Mouse (Mus musculus) intestine, embryonic 14.5 days (tissue): Measurements from ENCODE around the gene Asphd2. TPM values are rescaled to one million over a fixed set of nuclear protein-coding genes. Genes with fewer than 3 reads are reported as not detected.

Experiments used
- ATAC-seq: fragments of 200-750 bp; cut with Nextera tagmentation; replicated peaks from 2 replicates; pipeline ENCODE4 v1.8.0; 2017; ENCODE audit warnings: low read depth, moderate number of reproducible peaks, moderate TSS enrichment, moderate library complexity; ENCODE audit not compliant: low FRiP score, low TSS enrichment
- DNase-seq: peaks from one replicate; pipeline ENCODE4 v3.0.0-alpha.2; 2018; ENCODE audit warnings: low spot score
- H3K27ac ChIP-seq: fragments of 300-500 bp; sonication (generic); 2 replicates; pipeline ENCODE4 v1.5.1; 2014; ENCODE audit warnings: low read depth, mild to moderate bottlenecking, control low read depth
- H3K27me3 ChIP-seq: fragments of 300-500 bp; sonication (generic); replicated peaks from 2 replicates; pipeline ENCODE4 v1.6.1; 2014; ENCODE audit warnings: low read length, control low read depth; ENCODE audit not compliant: control insufficient read depth, insufficient read depth
- H3K36me3 ChIP-seq: fragments of 300-500 bp; sonication (generic); 2 replicates; pipeline ENCODE4 v1.6.1; 2014; ENCODE audit warnings: low read length, control low read depth; ENCODE audit not compliant: control insufficient read depth, insufficient read depth
- H3K4me1 ChIP-seq: fragments of 300-500 bp; sonication (generic); replicated peaks from 2 replicates; pipeline ENCODE4 v1.6.1; 2014; ENCODE audit warnings: low read length, control low read depth, mixed read lengths; ENCODE audit not compliant: control insufficient read depth, insufficient read depth
- H3K4me2 ChIP-seq: fragments of 300-500 bp; sonication (generic); 2 replicates; pipeline ENCODE4 v1.6.1; 2014; ENCODE audit warnings: low read length
- H3K4me3 ChIP-seq: fragments of 300-500 bp; sonication (generic); 2 replicates; pipeline ENCODE4 v1.5.1; 2014; ENCODE audit warnings: low read depth, low read length, control low read depth, mixed read lengths
- H3K9ac ChIP-seq: fragments of 300-500 bp; sonication (generic); 2 replicates; pipeline ENCODE4 v1.6.1; 2014; ENCODE audit warnings: mild to moderate bottlenecking, low read length
- H3K9me3 ChIP-seq: fragments of 300-500 bp; sonication (generic); 2 replicates; pipeline ENCODE4 v1.6.1; 2016; ENCODE audit warnings: low read length, control low read depth; ENCODE audit not compliant: control insufficient read depth
- WGBS: fragments of 180-500 bp; shearing (Covaris S2); extraction: QIAGEN DNeasy Blood & Tissue Kit; methylation state at CpG from one replicate; pipeline ENCODE4 v1.1.7; 2014; 5-methylcytosine and 5-hydroxymethylcytosine counted together
- polyA plus RNA-seq: library from polyadenylated mRNA; unstranded; fragments of >200 nt; fragmentation: Nextera tagmentation; extraction: Ambion mirVana; gene quantifications from 2 replicates; pipeline ENCODE4 v1.2.1, GENCODE M21; 2014

Gene Asphd2
- polyA plus RNA-seq = 5.8 and 9.3 TPM in 2 replicates

- peak within 1 kb of the TSS; percentile 50 for H3K4me3 ChIP-seq
- peak; percentile 86 for ATAC-seq
- H3K4me1 ChIP-seq = peaks cover 4% of the 10 kb centered on the region; the same call in 1 of the 2 replicates
- H3K4me2 ChIP-seq = peak within 1 kb of the TSS; percentile 50
- no peaks in the 10 kb centered on the region for H3K9me3 ChIP-seq
- H3K9ac ChIP-seq = peak within 1 kb of the TSS; percentile 52
- WGBS = 1% methylated on average over 41 of the region's 67 CpGs
- DNase-seq = peak; percentile 87
- peaks cover 17% of the 10 kb centered on the region for H3K27me3 ChIP-seq
- H3K36me3 ChIP-seq = no peaks in the 10 kb centered on the region
- peak within 1 kb of the TSS; percentile 43 for H3K27ac ChIP-seq
Observed at GRCm38 (mm10) chr5:112394779-112395443, at the start of gene Asphd2. Gene Asphd2, minus strand, starts transcription at chr5:112394866.

GRCm38 (mm10) chr5:112438535-112438934 lies 43.9 kb upstream of the Asphd2 start:
- no peak overlapping the region for H3K4me3 ChIP-seq
- no peak overlapping the region for H3K27ac ChIP-seq
- H3K36me3 ChIP-seq = no peaks in the 10 kb centered on the region
- H3K9me3 ChIP-seq = no peaks in the 10 kb centered on the region
- H3K27me3 ChIP-seq = no peaks in the 10 kb centered on the region
- no peak for ATAC-seq
- WGBS = 51% methylated on average over 10 of the region's 10 CpGs
- no peak overlapping the region for H3K9ac ChIP-seq
- no peaks in the 10 kb centered on the region for H3K4me1 ChIP-seq
- no peak for DNase-seq
- H3K4me2 ChIP-seq = no peak overlapping the region

- H3K4me1 ChIP-seq = no peaks in the 10 kb centered on the region; the same call in 1 of the 2 replicates
- H3K9me3 ChIP-seq = no peaks in the 10 kb centered on the region
- H3K4me2 ChIP-seq = no peak overlapping the region
- 2% methylated on average over 8 of the region's 8 CpGs for WGBS
- H3K4me3 ChIP-seq = no peak overlapping the region
- H3K9ac ChIP-seq = no peak overlapping the region
- no peaks in the 10 kb centered on the region for H3K36me3 ChIP-seq
- ATAC-seq (0 out of 2 replicates have a peak, but pooled peaks have one; percentile 26), DNase-seq (peak; percentile 96)
- no peak overlapping the region for H3K27ac ChIP-seq
- H3K27me3 ChIP-seq = peaks cover 2% of the 10 kb centered on the region; the same call in 1 of the 2 replicates
Observed at GRCm38 (mm10) chr5:112433004-112433403, 38.3 kb upstream of the Asphd2 start.

GRCm38 (mm10) chr5:112432033-112432432 lies 37.4 kb upstream of the Asphd2 start:
- ATAC-seq (no peak), DNase-seq (no peak)
- no peak overlapping the region for H3K9ac ChIP-seq
- no peak overlapping the region for H3K4me3 ChIP-seq
- no peaks in the 10 kb centered on the region; the same call in 1 of the 2 replicates for H3K4me1 ChIP-seq
- H3K9me3 ChIP-seq = no peaks in the 10 kb centered on the region
- WGBS = 91% methylated on average over 5 of the region's 5 CpGs
- H3K4me2 ChIP-seq = no peak overlapping the region
- no peaks in the 10 kb centered on the region for H3K36me3 ChIP-seq
- H3K27ac ChIP-seq = no peak overlapping the region
- H3K27me3 ChIP-seq = peaks cover 2% of the 10 kb centered on the region; the same call in 1 of the 2 replicates

GRCm38 (mm10) chr5:112431120-112431775 lies 36.6 kb upstream of the Asphd2 start:
- Histone ChIP-seq H3K4me2 (peak overlapping the region; percentile 27), H3K27me3 (peaks cover 2% of the 10 kb centered on the region; the same call in 1 of the 2 replicates), H3K9ac (no peak overlapping the region), H3K4me3 (no peak overlapping the region), H3K9me3 (no peaks in the 10 kb centered on the region), H3K27ac (no peak overlapping the region), H3K4me1 (no peaks in the 10 kb centered on the region; the same call in 1 of the 2 replicates), H3K36me3 (no peaks in the 10 kb centered on the region)
- ATAC-seq (no peak; the same call in 1 of the 2 replicates), DNase-seq (no peak)
- WGBS = 27% methylated on average over 14 of the region's 14 CpGs

- ATAC-seq = no peak
- DNase-seq = peak; percentile 81
- Histone ChIP-seq H3K36me3 (no peaks in the 10 kb centered on the region), H3K27ac (no peak overlapping the region), H3K9me3 (no peaks in the 10 kb centered on the region), H3K4me3 (no peak overlapping the region), H3K4me2 (no peak overlapping the region), H3K4me1 (no peaks in the 10 kb centered on the region; the same call in 1 of the 2 replicates), H3K9ac (no peak overlapping the region), H3K27me3 (peaks cover 2% of the 10 kb centered on the region; the same call in 1 of the 2 replicates)
- 13% methylated on average over 19 of the region's 19 CpGs for WGBS
Observed at GRCm38 (mm10) chr5:112428944-112429343, 34.3 kb upstream of the Asphd2 start.

GRCm38 (mm10) chr5:112427283-112427682 lies 32.6 kb upstream of the Asphd2 start:
- no peak for ATAC-seq

GRCm38 (mm10) chr5:112426635-112427034 lies 32.0 kb upstream of the Asphd2 start:
- Histone ChIP-seq H3K9me3 (no peaks in the 10 kb centered on the region), H3K4me3 (no peak overlapping the region), H3K4me1 (no peaks in the 10 kb centered on the region; the same call in 1 of the 2 replicates), H3K27me3 (peaks cover 2% of the 10 kb centered on the region; the same call in 1 of the 2 replicates), H3K9ac (no peak overlapping the region), H3K27ac (no peak overlapping the region), H3K4me2 (no peak overlapping the region), H3K36me3 (no peaks in the 10 kb centered on the region)
- ATAC-seq (no peak), DNase-seq (no peak)
- 85% methylated on average over 7 of the region's 7 CpGs for WGBS

More at GRCm38 (mm10) chr5:112427283-112427682, 32.6 kb upstream of the Asphd2 start:
- no peaks in the 10 kb centered on the region; the same call in 1 of the 2 replicates for H3K4me1 ChIP-seq
- H3K4me2 ChIP-seq = no peak overlapping the region
- 40% methylated on average over 2 of the region's 2 CpGs for WGBS
- no peak overlapping the region for H3K9ac ChIP-seq
- peaks cover 2% of the 10 kb centered on the region; the same call in 1 of the 2 replicates for H3K27me3 ChIP-seq
- no peak overlapping the region for H3K4me3 ChIP-seq
- no peaks in the 10 kb centered on the region for H3K9me3 ChIP-seq
- DNase-seq = peak; percentile 68
- no peaks in the 10 kb centered on the region for H3K36me3 ChIP-seq
- H3K27ac ChIP-seq = no peak overlapping the region
